Mouse (Mus musculus) inflammation-experienced regulatory T-cells (primary cell): ENCODE data around the gene 1700001F09Rik. TPM values are rescaled to one million over a fixed set of nuclear protein-coding genes. Genes with fewer than 3 reads are reported as not detected.

Experiments
- polyA plus RNA-seq, 2 experiments: library from polyadenylated mRNA; unstranded; fragments of 100-300 nt; shearing (Covaris generic); gene quantifications; one replicate each; pipeline ENCODE4 v1.2.1; 2017

1700001F09Rik gene
- polyA plus RNA-seq, result not detected

DNA sequence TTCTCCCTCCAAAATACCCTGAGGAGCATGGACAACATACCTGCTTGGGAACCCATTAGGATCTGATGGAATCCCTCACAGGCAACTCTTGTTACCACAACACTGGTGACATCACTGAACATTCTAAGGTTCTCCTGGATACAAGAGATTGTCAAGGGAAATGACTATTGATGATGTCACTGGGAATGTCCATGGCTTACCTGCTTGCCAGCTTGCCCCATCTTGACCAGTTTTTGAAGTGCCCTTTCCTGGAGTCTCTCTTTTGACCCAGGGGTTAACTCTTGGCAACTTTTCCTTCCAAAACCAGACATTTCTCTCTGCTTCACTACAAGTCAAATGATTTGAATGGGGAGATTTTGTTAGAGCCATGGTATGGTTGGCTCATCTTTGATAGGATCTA, at the start of gene 1700001F09Rik:
Gene 1700001F09Rik, minus strand, starts transcription at position 101 of the 400 bp plus-strand sequence.

DNA sequence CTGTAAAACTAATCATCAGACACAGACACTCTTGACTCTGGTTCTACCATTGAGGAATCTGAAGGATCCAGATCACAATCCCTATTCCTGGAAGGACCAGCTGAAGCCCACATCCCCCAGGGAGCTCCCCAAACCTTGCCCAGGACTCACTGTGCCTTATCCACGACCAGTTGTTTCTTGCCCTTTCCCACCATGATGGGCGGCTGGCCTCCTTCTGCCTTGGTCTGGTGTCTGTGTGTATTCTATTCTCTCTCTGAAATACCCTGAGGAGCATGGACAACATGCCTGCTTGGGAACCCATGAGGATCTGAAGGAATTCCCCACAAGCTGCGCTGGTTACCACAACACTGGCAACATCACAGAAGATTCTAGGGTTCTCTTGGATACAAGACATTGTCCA, 54.1 kb downstream of the 1700001F09Rik start, which contains the start of gene Gm8127:
Gene Gm8127, minus strand, starts transcription at position 330 of the 400 bp plus-strand sequence.

Other genes with a start within 250 kb of the 1700001F09Rik start
- gene Gm8104, start 247.2 kb downstream of the 1700001F09Rik start, polyA plus RNA-seq, result not detected
- gene Gm7233, start 167.9 kb downstream of the 1700001F09Rik start, polyA plus RNA-seq, result not detected
- gene Gm8122, start 112.5 kb downstream of the 1700001F09Rik start, polyA plus RNA-seq, result not detected
- 1 to 10 TPM in 1 of 2 experiments, under 1 TPM in 1; 0.28 to 1.6 TPM for gene Gm8126, start 89.2 kb downstream of the 1700001F09Rik start, polyA plus RNA-seq
- 1 to 10 TPM in 1 of 2 experiments, under 1 TPM in 1; 0.81 to 4.9 TPM for gene Gm9732, start 72.8 kb downstream of the 1700001F09Rik start, polyA plus RNA-seq
- gene Gm8127, start 54.0 kb downstream of the 1700001F09Rik start, polyA plus RNA-seq, result 1 to 10 TPM in 1 of 2 experiments, under 1 TPM in 1; 0.25 to 1.8 TPM
- not detected for gene Gm8138, start 68.5 kb upstream of the 1700001F09Rik start, polyA plus RNA-seq
- gene Gm5799, start 195.8 kb upstream of the 1700001F09Rik start, polyA plus RNA-seq, result under 1 TPM in 1 of 2 experiments, not detected in 1; 0.43 TPM
- gene Gm17654, start 231.3 kb upstream of the 1700001F09Rik start, polyA plus RNA-seq, result under 1 TPM in 1 of 2 experiments, not detected in 1; 0.89 TPM